Mouse (Mus musculus) cerebellum, adult 11-12 months (tissue): ENCODE data around the gene Gng3.

Experiments used
- DNase-seq: peaks from one replicate; pipeline ENCODE4 v3.0.0; 2022

Gene Gng3

GRCm38 (mm10) chr19:8803879-8804660, 34.9 kb downstream of the Gng3 start:
- no peak for DNase-seq

GRCm38 (mm10) chr19:8803204-8803780, 35.7 kb downstream of the Gng3 start:
- no peak for DNase-seq

- DNase-seq: peak; percentile 98
Observed at GRCm38 (mm10) chr19:8802130-8802821, 36.7 kb downstream of the Gng3 start, which contains the start of gene Zbtb3. Gene Zbtb3 (plus strand): TSS chr19:8802555.

GRCm38 (mm10) chr19:8798947-8799315, 40.1 kb downstream of the Gng3 start:
- DNase-seq: no peak

GRCm38 (mm10) chr19:8798264-8798946, 40.6 kb downstream of the Gng3 start, which contains the start of gene Polr2g:
Gene Polr2g (minus strand): TSS chr19:8798577.
- peak; percentile 91 for DNase-seq

GRCm38 (mm10) chr19:8790171-8790570, 48.8 kb downstream of the Gng3 start:
- DNase-seq: no peak

- DNase-seq: no peak
Observed at GRCm38 (mm10) chr19:8789171-8789570, 49.8 kb downstream of the Gng3 start.

GRCm38 (mm10) chr19:8788521-8788920, 50.5 kb downstream of the Gng3 start:
- DNase-seq: no peak
